Mouse (Mus musculus) hindbrain, embryonic 16.5 days (tissue): ENCODE measurements around the gene Pth2. TPM values are rescaled to one million over a fixed set of nuclear protein-coding genes. Genes with fewer than 3 reads are reported as not detected.

Experiments
- ATAC-seq: fragments of 200-750 bp; cut with Nextera tagmentation; 2 replicates; pipeline ENCODE4 v1.8.0; 2017; ENCODE audit warnings: moderate TSS enrichment, moderate library complexity
- H3K27ac ChIP-seq: fragments of 300-500 bp; sonication (generic); 2 replicates; pipeline ENCODE4 v1.5.1; 2014; ENCODE audit warnings: low read depth, mild to moderate bottlenecking, control low read depth, low read length, moderate library complexity
- H3K27me3 ChIP-seq: fragments of 300-500 bp; sonication (generic); replicated peaks from 2 replicates; pipeline ENCODE4 v1.6.1; 2014; ENCODE audit warnings: low read length; ENCODE audit not compliant: control insufficient read depth, insufficient read depth
- H3K36me3 ChIP-seq: fragments of 300-500 bp; sonication (generic); 2 replicates; pipeline ENCODE4 v1.6.1; 2014; ENCODE audit warnings: mild to moderate bottlenecking, low read length, moderate library complexity, mixed read lengths; ENCODE audit not compliant: control insufficient read depth, insufficient read depth
- H3K4me1 ChIP-seq: fragments of 300-500 bp; sonication (generic); 2 replicates; pipeline ENCODE4 v1.6.1; 2014; ENCODE audit warnings: low read depth, low read length; ENCODE audit not compliant: control insufficient read depth, insufficient read depth
- H3K4me2 ChIP-seq: fragments of 300-500 bp; sonication (generic); 2 replicates; pipeline ENCODE4 v1.6.1; 2014; ENCODE audit warnings: mild to moderate bottlenecking, low read length, control low read depth, moderate library complexity
- H3K4me3 ChIP-seq: fragments of 300-500 bp; sonication (generic); 2 replicates; pipeline ENCODE4 v1.5.1; 2014; ENCODE audit warnings: mild to moderate bottlenecking, low read length, control low read depth, moderate library complexity
- H3K9ac ChIP-seq: fragments of 300-500 bp; sonication (generic); 2 replicates; pipeline ENCODE4 v1.6.1; 2014; ENCODE audit warnings: low read depth, mild to moderate bottlenecking, control low read depth, low read length, moderate library complexity
- H3K9me3 ChIP-seq: fragments of 300-500 bp; sonication (generic); 2 replicates; pipeline ENCODE4 v1.6.1; 2014; ENCODE audit warnings: mild to moderate bottlenecking, low read length, moderate library complexity; ENCODE audit not compliant: control insufficient read depth
- WGBS: fragments of 180-500 bp; shearing (Covaris S2); extraction: QIAGEN DNeasy Blood & Tissue Kit; methylation state at CpG from one replicate; pipeline ENCODE4 v1.1.7; 2014; 5-methylcytosine and 5-hydroxymethylcytosine counted together
- polyA plus RNA-seq: library from polyadenylated mRNA; unstranded; fragments of >200 nt; fragmentation: Nextera tagmentation; extraction: Ambion mirVana; gene quantifications from 2 replicates; pipeline ENCODE4 v1.2.1, GENCODE M21; 2015

Gene Pth2
- polyA plus RNA-seq, 1 experiment from 2014 or later: 1.4 TPM

DNA sequence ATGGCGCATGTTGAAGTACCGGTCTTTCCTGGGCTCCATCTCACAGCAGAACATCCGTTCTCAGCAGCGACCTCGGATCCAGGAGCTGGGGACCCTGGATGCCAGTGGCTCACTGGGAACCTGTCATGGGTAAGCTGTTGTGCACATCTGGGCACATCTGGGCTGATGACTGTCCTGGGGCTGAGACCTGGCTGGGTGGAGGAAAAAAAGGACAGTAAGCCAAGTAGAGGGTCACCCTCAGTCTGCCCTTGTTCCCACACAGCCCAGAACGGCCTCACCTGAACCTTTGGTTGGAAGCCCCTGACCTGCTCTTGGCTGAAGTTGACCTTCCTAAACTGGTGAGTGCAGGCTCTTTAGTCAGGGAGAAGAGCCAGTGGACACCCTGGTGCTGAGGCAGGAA is 21.8 kb upstream of the Pth2 start:
- ATAC-seq: no peak
- H3K27ac ChIP-seq: no peak overlapping the region
- peaks cover 16% of the 10 kb centered on the region for H3K4me1 ChIP-seq
- H3K9ac ChIP-seq: no peak overlapping the region
- no peak overlapping the region for H3K4me3 ChIP-seq
- H3K36me3 ChIP-seq: peaks cover 9% of the 10 kb centered on the region; the same call in 1 of the 2 replicates
- H3K4me2 ChIP-seq: no peak overlapping the region
- 95% methylated on average over 6 of the region's 6 CpGs for WGBS
- H3K27me3 ChIP-seq: peaks cover 14% of the 10 kb centered on the region
- no peaks in the 10 kb centered on the region for H3K9me3 ChIP-seq

DNA sequence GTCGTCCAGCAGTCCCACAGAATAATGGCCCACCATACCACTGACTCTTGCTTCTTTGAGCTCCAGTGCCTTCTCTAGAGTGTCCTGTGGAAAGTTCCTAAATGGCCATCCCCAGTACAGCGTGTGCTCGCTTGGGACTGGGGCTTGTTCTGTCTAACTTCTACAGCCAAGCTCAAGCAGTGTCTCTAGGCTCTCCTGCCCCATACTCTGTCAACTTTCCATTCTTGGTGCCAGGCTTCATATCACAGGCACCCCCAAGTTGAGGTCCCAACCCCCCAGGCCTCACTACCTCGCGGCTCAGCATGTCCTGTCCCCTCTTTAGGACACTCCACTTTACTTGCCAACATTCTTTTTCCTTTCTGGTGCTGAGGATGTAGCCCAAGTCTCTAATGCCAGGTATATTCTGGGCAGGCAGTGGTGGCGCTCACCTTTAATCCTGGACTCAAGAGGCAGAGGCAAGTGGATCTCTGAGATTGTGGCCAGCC is 20.4 kb upstream of the Pth2 start:
- 92% methylated on average over 6 of the region's 6 CpGs for WGBS
- H3K9ac ChIP-seq: no peak overlapping the region

DNA sequence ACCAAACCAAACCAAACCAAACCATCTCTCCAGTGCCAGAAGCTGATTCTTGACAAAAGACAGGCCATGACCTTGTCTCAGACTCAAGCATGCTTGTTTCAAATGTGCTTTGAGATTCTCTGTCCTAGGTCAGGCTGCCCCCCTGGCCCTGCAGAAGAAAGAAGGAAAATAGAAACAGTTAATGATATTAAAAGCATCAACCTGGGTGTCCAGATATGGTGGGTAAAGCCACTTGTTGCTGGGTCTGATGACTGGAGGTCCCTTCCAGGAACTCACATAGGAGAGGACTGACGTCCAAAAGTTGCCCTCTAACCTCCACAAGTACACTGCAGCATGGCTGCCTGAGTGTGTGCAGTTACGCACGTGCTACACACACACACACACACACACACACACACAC is 19.9 kb upstream of the Pth2 start:
- Histone ChIP-seq H3K4me1 (peaks cover 13% of the 10 kb centered on the region), H3K4me2 (no peak overlapping the region), H3K9ac (no peak overlapping the region), H3K4me3 (no peak overlapping the region), H3K27ac (no peak overlapping the region), H3K9me3 (no peaks in the 10 kb centered on the region), H3K36me3 (peaks cover 9% of the 10 kb centered on the region; the same call in 1 of the 2 replicates), H3K27me3 (peaks cover 32% of the 10 kb centered on the region)
- ATAC-seq: no peak
- 91% methylated on average over 3 of the region's 3 CpGs for WGBS

More for the DNA sequence above, 20.4 kb upstream of the Pth2 start:
- H3K9me3 ChIP-seq: no peaks in the 10 kb centered on the region
- peaks cover 9% of the 10 kb centered on the region; the same call in 1 of the 2 replicates for H3K36me3 ChIP-seq
- ATAC-seq: no peak
- no peak overlapping the region for H3K4me3 ChIP-seq
- no peak overlapping the region for H3K27ac ChIP-seq
- H3K27me3 ChIP-seq: peaks cover 27% of the 10 kb centered on the region
- H3K4me2 ChIP-seq: no peak overlapping the region
- H3K4me1 ChIP-seq: peaks cover 13% of the 10 kb centered on the region

DNA sequence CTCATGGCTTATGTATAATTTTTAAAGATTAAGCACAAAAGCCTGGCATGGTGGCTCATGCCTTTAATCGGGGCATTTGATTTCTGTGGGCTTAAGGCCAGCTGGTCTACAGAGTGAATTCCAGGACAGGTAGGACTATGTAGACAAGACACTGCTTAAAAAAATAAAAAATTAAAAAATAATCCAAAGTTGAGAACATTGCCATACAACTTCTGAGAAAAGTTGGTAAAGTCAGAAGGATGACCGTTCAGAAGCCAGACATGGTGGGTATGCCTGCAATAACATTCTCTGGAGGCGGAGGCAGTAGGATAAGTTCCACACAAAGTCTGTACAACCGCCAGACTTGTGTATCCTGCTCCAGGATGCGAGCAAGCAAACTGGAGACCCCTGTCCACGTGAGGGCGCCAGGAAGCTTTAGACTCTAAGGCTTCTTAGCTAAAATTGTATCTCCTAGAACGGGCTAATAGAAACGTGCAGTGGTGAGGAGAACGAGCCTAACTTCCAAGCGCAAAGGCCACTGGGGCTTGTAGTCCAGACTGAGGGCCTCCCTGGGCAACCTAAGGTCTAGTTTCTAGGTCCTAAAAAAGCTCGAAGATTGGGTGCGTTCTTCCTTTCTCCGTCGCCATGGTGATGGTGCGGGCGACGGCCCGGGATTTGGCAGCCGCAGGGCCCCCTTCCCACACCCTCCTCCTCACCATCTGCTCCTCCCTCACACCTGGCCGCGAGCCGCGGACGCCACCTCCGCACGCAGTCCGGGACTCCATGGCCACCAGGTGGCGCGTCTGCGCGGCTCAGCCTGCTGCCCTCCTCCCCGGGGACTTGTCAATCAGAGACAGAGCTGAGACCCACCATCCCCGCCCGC is 19.0 kb upstream of the Pth2 start:
- Histone ChIP-seq H3K9ac (peak overlapping the region; percentile 47), H3K27me3 (peaks cover 42% of the 10 kb centered on the region), H3K27ac (peak overlapping the region; percentile 61; the same call in 1 of the 2 replicates), H3K9me3 (no peaks in the 10 kb centered on the region), H3K4me1 (peaks cover 13% of the 10 kb centered on the region), H3K4me3 (peak overlapping the region; percentile 45), H3K36me3 (peaks cover 9% of the 10 kb centered on the region; the same call in 1 of the 2 replicates), H3K4me2 (peak overlapping the region; percentile 79)
- WGBS: 5% methylated on average over 35 of the region's 35 CpGs
- peak; percentile 95 for ATAC-seq

DNA sequence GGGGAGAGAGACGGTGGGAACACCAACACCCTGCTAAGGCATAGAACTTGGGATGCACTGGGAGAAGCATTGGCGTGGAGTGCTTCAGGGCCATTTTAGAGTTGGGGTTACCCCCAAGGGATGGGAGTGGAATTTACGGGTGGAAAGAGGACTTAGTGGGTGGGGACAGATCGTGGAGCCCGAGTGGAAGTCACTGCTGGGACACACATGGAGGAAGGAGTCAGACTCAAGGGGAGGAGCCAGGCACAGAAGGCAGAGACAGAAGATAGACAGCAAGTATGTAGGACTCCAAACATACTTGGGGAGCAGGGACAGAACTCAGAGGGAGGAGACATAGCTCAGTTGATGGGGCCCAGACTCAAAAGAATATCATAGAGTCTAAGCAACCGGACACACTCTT is 18.2 kb upstream of the Pth2 start:
- peaks cover 8% of the 10 kb centered on the region; the same call in 1 of the 2 replicates for H3K36me3 ChIP-seq
- H3K4me1 ChIP-seq: peaks cover 13% of the 10 kb centered on the region
- peak overlapping the region; percentile 61; the same call in 1 of the 2 replicates for H3K27ac ChIP-seq
- peaks cover 46% of the 10 kb centered on the region for H3K27me3 ChIP-seq
- H3K4me3 ChIP-seq: peak overlapping the region; percentile 45
- peak overlapping the region; percentile 47 for H3K9ac ChIP-seq
- H3K9me3 ChIP-seq: no peaks in the 10 kb centered on the region
- 23% methylated on average over 6 of the region's 6 CpGs for WGBS
- ATAC-seq: no peak; the same call in 1 of the 2 replicates
- H3K4me2 ChIP-seq: peak overlapping the region; percentile 79

DNA sequence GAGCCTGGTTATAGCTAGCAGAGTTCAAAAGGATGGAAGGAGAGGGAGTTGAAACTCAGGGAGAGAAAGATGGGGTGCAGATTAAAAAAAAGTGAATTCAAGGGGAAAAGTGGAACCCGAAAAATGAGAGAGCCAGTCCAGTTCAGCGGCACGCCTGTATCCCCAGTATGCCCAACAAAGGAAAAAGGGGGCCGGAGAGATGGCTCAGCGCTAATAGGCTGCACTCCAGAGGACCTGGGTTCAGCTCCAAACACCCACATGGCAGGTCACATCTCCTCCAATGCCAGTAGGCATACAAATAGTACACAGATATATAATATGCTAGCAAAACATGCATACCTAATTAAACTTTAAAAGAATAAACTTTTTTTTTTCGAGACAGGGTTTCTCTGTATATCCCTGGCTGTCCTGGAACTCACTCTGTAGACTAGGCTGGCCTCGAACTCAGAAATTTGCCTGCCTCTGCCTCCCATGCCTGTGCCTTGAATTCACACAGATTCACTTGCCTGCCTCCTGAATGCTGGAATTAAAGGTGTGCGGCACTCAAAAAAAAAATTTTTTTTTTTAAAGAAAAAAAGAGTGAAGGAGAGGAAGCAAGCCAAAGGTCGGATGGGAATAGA is 17.7 kb upstream of the Pth2 start:
- Histone ChIP-seq H3K9ac (no peak overlapping the region), H3K36me3 (peaks cover 4% of the 10 kb centered on the region; the same call in 1 of the 2 replicates), H3K4me3 (no peak overlapping the region), H3K27me3 (peaks cover 48% of the 10 kb centered on the region), H3K4me1 (peaks cover 18% of the 10 kb centered on the region), H3K4me2 (no peak overlapping the region; the same call in 1 of the 2 replicates), H3K27ac (no peak overlapping the region), H3K9me3 (no peaks in the 10 kb centered on the region)
- WGBS: 75% methylated on average over 9 of the region's 9 CpGs
- ATAC-seq: no peak

DNA sequence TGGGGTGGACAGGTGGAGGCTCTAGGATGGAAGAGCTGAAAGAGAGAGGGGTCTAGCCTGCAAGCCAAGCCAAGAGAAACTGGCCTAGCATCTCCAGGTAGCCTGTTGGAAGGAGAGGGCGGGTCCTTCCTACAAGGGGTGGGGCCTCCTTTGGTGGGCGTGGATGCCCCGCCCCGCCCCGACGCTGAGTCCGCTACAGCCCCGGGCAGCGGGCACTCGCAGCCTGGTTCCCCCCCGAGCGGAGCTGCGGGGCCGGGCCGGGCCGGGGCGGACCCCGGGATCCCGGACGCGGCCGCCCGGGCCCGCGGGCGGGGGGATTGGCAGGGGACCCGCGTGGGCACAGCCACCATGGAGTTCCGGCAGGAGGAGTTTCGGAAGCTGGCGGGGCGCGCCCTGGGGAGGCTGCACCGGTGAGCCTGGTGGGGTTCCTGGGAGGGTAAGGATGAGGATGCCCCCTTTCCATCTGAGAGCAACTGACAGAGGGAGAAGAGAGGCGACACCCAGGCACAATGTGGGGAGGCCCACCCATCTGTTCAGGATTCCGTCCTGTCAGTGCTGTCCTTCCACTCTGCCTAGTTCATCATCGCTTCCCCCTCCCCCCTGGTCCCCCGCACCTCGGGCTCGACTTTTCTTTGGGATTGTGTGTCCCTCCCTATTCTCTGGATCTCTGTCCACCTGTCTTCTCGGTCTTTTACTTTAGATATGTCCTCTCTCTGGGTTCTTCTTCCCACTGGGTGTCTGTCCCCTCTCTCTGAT is 16.9 kb upstream of the Pth2 start, which contains the start of gene Slc17a7:
TSS of gene Slc17a7 (plus strand) at position 215 of the 756 bp plus-strand sequence.
- H3K9me3 ChIP-seq: no peaks in the 10 kb centered on the region
- H3K27me3 ChIP-seq: peaks cover 56% of the 10 kb centered on the region
- H3K27ac ChIP-seq: no peak within 1 kb of the TSS
- no peak for ATAC-seq
- peaks cover 4% of the 10 kb centered on the region; the same call in 1 of the 2 replicates for H3K36me3 ChIP-seq
- H3K9ac ChIP-seq: peak within 1 kb of the TSS; percentile 61
- WGBS: 1% methylated on average over 29 of the region's 41 CpGs
- H3K4me3 ChIP-seq: peak within 1 kb of the TSS; percentile 45
- H3K4me1 ChIP-seq: peaks cover 24% of the 10 kb centered on the region
- H3K4me2 ChIP-seq: peak within 1 kb of the TSS; percentile 62

DNA sequence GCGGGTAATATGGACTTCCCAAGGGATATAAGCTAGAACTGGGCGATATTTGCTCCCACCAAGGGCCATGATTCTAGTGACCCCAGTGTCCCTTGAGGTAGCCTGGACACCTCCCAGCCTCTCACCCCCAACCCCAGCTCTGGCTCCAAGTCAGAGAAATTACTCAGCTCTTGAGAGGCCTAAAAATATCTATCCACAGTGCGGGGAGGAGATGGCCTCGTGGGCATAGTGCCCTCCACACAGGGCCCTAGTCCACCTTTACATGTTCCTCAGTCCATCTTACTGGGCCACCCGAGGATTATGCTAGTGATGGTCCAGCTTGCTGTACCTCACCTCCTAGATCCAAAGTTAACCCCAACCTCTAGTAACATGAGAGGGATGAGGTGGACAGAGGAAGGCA is 16.0 kb upstream of the Pth2 start:
- H3K4me3 ChIP-seq: no peak overlapping the region
- H3K4me2 ChIP-seq: no peak overlapping the region
- peaks cover 4% of the 10 kb centered on the region; the same call in 1 of the 2 replicates for H3K36me3 ChIP-seq
- 66% methylated on average over 5 of the region's 5 CpGs for WGBS
- H3K27ac ChIP-seq: no peak overlapping the region
- H3K9ac ChIP-seq: no peak overlapping the region
- H3K27me3 ChIP-seq: peaks cover 64% of the 10 kb centered on the region
- no peak for ATAC-seq
- no peaks in the 10 kb centered on the region for H3K9me3 ChIP-seq
- peaks cover 24% of the 10 kb centered on the region for H3K4me1 ChIP-seq
